Mouse (Mus musculus): ENCODE data around the gene Myo1g.
A peak's percentile ranks its signal among the peaks of the same experiment; 100 is the strongest.

Gene Myo1g

DNA sequence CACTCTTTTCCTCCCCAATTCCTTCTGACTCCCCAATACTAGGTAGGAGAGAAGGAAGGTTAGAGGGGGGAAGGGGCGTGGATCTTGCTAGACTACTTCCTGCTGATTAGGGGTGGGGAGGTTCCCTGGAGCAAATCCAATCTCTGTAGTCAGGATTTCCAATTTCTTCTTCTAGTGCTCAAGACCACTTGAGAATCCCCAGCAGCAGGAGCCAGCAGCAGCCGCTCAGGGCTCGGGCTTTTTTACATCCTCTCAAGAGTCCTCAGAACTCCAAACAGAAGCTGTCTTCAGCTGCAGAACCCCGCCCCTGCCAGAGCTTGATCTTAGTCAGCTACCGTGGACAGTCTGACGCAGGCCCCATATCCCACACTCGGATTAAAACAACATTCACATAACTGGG is 33.3 kb downstream of the Myo1g start:
- no peak for DNase-seq (ENCODE audit: low spot score)

DNA sequence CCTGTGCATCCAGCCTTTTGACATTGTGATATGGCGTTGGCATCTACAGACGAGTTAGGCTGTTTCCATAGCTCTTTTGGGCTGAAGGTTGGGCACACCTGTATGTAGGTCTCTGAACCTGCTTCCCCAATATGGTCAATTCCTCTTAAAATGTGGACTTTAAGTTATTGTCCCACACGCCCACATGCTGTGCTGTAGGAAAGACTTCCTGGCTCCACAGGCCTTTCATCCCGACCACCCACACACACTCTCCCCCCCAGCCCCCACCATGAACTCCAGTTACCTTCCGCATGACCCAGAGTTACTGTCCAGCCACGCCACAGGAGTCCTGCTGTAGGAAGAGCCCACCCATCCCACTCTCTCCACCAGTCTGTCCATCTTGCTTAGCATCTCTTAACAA is 33.8 kb downstream of the Myo1g start:
- no peak for DNase-seq (ENCODE audit: low spot score)

DNA sequence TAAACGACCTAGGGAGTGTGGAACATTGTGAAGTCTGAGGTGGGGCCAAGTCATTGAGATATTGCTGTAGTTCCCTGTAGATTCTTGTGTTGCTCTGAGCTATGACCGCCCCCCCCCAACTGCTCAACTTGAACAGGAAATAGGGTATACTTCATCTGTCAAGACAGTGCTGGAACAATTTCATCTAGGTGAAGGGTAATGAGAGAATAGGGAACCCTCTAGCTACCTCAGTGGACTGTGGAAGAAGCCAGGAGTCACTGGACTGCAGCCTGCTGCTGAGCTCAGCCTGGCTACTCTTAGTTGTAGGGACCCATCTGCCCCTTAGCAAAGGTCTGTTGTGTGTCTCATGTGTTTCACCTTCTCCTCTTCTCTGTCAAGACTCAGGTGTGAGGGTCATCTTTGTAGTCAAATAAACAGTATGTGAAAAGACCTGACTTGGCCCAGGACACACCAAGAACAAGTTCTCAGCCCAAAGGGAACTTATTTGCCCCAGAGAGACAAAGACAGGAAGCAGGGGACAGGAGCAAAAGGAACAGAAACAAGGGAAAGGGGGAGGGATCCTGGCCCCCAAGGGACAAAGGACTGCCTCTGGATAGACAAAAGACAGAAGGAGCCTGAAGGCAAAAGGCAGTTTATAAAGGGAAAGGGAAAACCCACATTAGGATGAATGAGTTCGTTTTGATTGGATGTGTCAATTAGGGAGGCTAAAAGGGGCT is 36.4 kb downstream of the Myo1g start:
- DNase-seq (ENCODE audit: low spot score) = no peak

DNA sequence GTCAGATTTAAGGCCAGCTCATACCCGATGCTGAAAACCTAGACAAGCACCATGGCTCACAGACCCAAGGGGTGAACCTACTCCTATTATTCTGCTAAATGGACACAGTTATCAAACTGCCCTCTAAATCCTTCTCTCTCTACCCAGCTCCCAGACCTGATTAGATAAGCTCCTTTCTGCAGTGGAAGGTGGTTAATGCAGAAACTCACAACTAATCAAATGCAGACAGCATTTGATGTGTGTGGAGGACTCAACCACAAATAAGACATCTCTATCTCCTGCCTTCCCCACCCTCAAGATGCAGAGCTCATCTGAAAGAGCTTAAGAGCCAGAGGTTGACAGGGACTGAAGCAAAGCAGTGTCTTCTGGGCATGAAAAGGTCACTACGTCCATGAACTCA is 37.7 kb downstream of the Myo1g start:
- no peak for DNase-seq (ENCODE audit: low spot score)

DNA sequence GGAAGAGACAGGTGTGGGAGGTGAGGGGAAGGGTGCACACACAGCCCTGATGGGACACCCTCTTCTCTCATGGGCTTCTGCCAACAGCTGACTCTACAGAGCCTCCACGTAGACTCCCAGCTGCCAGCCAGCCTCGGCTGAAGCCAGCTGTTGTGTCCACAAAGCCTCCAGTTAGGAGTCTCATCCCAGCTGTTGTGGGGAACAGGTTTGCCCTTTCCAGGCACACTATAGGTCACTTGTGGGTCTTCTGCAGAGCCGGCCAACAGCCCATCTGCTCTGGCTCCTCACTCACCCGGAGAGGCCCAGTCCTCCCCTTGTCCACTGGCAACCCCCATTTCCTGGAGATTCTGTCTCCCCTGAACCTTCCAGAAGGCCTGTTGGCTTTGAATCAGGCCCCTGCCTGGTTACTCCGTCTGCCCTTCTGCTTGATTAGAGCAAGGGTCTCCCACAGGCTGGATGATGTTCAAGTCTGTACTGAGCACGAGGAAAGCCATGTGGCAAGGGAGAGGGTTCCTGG is 39.0 kb downstream of the Myo1g start:
- DNase-seq (ENCODE audit: low spot score) = no peak

DNA sequence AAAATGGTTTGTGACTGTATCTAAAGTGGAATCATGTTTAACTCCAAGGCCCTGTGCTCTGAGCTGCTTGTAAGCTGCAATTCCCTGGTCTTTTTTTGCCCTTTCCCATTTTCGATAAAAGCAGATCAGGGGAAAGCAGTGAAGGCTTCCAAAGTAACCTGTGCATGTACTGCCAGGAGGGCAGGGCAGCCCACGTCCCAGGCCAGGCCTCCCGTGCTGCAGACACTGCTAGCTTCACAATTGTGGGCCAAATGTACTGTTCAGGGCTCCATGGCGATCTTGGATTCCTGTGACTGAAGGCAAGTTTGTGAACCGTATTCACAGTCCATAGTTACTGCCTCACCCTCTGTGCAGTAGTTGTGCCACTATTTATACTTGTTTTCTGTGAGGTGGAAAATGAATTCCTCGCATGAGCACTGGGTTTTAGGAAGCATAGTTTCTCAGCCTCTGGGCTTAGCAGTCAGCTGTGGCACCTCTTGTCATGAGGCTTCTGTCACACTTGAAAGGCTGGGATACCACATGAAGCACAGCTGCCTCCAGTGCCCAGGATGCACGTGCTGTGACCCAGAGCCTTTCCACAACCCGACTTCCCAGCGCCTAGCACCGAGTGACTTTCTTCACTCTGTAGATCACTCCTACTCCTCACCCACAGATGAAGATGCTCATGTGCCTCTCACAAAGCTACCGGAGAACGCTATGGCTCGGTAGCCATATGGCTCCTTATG is 39.9 kb downstream of the Myo1g start:
- DNase-seq (ENCODE audit: low spot score) = no peak

DNA sequence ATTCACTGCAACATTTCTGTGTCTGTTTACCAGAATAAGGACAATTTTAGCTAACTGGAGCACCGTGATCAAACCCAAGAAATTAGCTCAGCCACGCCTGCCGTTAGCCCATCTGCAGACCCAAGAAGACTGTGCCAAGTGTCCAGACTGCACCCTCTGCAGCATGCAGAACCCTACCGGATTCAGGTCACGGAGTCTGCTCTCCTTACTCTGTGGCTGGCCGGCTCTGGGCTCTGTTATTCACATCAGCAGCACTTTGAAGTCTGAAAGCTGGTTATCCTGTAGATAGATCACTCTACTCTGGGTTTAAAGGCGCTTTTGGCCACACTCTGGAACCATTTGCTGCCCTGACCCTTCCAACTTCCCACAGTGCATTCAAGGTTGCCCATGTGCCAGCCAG is 40.6 kb downstream of the Myo1g start:
- no peak for DNase-seq (ENCODE audit: low spot score)

- no peak for DNase-seq (ENCODE audit: low spot score)
Measured at GRCm38 (mm10) chr11:6479231-6479630, 41.5 kb downstream of the Myo1g start.

DNA sequence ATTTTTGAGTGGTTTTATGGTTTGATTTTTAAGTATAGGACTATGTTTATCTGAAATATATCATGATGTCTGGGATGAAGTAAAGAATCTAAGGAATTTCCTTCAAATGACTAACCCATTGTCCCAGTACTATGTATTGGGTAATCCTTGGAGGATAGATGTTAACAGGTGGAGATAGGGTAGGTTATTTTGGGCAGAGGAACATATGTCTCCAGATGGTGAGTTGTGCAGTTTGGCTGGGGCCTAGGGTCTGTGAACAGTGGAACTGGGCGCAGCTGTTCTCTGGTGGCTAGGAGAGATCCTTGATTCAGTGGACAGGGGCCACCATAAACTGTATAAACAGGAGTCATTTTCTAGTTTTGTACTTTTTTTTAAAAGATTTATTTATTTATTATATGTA is 43.4 kb downstream of the Myo1g start:
- no peak for DNase-seq (ENCODE audit: low spot score)

GRCm38 (mm10) chr11:6476876-6477275 is 43.9 kb downstream of the Myo1g start:
- no peak for DNase-seq (ENCODE audit: low spot score)

DNA sequence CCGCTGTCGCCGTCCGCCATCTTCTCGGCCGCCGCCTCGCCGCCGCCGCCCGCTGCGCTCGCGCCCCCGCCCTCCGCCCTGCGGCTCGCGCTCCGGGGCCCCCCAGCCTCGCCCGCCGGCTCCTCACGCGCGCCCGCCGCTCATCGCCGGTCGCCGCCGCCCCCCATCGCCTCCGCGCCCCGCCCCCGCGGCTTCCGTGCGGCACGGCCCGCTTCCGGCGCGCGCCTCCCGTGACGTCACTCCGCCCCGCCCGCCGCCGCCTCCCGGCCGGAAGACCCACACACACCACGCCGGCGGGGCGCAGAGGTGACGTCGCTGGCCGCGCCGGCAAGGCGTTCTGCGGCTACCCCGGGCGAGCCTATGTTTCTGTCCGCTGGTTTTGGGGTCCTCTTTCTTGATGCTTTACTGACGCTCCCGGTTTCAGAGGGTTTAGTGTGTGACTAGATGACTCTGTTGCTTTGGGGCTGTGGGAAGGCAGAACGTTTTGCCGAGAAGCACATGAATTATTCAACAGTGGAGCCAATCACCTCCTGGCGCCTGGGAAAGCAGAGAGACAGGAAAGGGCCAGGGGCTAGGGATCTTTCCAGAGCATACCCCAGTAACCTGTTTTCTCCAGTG is 44.8 kb downstream of the Myo1g start, which contains the start of gene Purb:
TSS of gene Purb (minus strand) at position 51 of the 618 bp plus-strand sequence.
- peak; percentile 51 for DNase-seq (ENCODE audit: low spot score)

GRCm38 (mm10) chr11:6474874-6475731 is 45.7 kb downstream of the Myo1g start:
- no peak for DNase-seq (ENCODE audit: low spot score)

GRCm38 (mm10) chr11:6474381-6474780 is 46.4 kb downstream of the Myo1g start:
- no peak for DNase-seq (ENCODE audit: low spot score)

DNA sequence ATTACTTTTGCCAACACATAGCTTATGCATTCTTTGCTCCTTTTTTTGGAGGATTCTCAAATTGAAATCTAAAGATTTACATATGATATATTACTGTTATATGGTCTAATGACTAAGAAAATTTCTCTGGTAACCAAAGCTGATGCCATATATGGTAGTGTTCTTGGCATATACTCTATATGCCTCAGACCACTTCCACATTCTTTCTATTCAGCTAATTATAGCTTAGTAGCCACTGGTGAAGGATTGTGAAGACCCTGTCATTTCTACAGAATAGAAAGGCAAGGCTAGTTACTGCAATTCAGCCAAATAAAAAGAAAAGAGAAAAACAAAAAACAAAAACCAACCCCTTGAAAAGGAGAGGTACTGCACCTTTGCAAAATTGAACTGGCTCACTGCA is 48.7 kb downstream of the Myo1g start:
- DNase-seq (ENCODE audit: low spot score) = no peak

DNA sequence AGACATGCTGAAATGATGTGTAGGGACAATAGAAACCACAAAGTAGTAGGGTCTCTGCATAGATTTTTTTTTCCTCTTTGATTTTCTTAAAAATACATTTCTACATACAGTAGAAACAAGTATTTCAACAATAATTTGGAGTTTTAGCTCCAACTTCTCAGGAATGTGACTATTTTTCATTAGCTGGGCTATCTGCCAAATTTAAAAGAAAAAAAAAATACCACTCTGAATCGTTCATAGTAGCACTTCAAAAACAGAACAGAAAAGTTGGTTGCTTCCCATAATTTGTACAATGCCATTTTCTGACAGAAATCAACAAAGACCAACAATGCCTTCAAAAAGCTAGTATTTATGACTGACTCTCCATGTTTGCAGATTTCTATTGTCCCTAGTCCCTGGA is 49.3 kb downstream of the Myo1g start:
- no peak for DNase-seq (ENCODE audit: low spot score)

DNA sequence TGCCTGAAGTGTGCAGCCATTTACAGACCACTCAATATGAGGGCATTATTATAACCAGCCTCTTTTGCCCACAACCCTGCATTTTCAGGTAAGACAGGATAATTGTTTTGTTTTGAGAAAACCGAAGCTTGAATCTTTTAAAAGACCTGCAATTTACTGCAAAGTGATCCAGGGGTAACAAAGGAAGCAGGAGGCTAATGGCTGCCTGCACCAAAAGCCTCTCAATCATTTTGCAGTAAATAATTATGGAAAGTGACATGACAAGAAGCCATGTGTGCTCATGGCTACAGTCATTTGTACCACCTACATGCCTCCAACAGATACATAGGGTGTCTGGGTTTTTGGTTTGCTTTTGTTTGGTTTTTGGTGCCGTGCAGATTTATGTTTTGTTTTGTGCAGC is 49.7 kb downstream of the Myo1g start:
- DNase-seq (ENCODE audit: low spot score) = no peak

DNA sequence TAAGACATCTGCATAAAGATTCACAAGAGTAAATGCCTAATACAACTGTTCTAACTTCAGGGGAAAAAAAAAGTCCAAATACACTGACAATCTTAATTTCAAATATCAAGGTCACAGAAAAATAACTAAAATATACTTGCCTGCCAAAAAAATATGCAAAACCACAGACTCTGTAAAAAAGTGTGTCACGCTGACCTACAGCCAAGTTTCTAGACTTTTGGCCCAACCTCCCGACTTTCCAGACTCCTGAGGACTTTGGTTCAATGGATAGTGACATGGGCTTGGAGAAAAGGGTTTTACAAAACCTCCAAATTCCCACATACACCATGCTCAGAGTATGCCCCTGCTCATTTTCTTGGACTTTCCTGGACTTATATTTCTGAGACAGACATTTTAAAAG is 52.2 kb downstream of the Myo1g start:
- no peak for DNase-seq (ENCODE audit: low spot score)

DNA sequence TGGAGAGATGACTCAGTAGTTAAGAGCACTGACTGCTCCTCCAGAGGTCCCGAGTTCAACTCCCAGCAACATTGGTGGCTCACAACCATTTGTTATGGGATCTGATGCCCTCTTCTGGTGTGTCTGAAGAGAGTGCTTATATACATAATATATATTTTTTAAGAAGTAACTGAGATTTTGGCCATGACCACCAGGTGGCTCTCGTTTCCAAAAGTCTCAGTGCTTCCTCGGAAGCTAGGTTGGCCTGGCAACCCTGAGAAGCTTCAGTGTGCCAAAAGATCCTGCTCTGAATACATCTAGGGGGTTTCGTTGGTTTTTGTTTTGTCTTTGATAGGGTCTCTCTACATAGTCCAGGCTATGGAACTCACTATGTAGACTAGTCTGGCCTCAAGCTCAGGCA is 55.6 kb downstream of the Myo1g start:
- DNase-seq (ENCODE audit: low spot score) = no peak

GRCm38 (mm10) chr11:6463159-6463837 is 57.5 kb downstream of the Myo1g start:
- DNase-seq (ENCODE audit: low spot score) = no peak
